Mouse (Mus musculus): Measurements from ENCODE around the gene Nat8f6. TPM values are rescaled to one million over a fixed set of nuclear protein-coding genes. Genes with fewer than 3 reads are reported as not detected.

The Nat8f6 gene
- total RNA-seq, 2 experiments from 2014 or later, result 0.48 to 0.87 TPM

Small RNAs within 50 kb of the gene (microRNA-seq; reads per million reads assigned to microRNA genes)
- 0 reads per million in 2 experiments for gene Mir6375

Other genes starting within 250 kb of the Nat8f6 start
- gene Alms1, start 233.4 kb downstream of the Nat8f6 start, total RNA-seq (2021), result 1 to 10 TPM; 7.4 to 8.0 TPM
- gene Nat8f7, start 107.7 kb downstream of the Nat8f6 start, total RNA-seq (2021), result 1 to 10 TPM; 1.2 to 1.4 TPM
- 1 to 10 TPM in 1 of 2 experiments, under 1 TPM in 1; 0.58 to 1.0 TPM for gene Nat8f3, start 55.2 kb downstream of the Nat8f6 start, total RNA-seq (2021)
- 1 to 10 TPM; 1.5 TPM for gene Nat8f5, start within 50 bp of the Nat8f6 start, total RNA-seq (2021)
- gene Nat8, start 11.1 kb upstream of the Nat8f6 start, total RNA-seq (2021), result 1 to 10 TPM; 1.3 to 1.8 TPM
- 1 to 10 TPM in 1 of 2 experiments, under 1 TPM in 1; 0.76 to 1.1 TPM for gene Nat8f2, start 48.2 kb upstream of the Nat8f6 start, total RNA-seq (2021)
- gene Nat8f4, start 83.9 kb upstream of the Nat8f6 start, total RNA-seq (2021), result 1 to 10 TPM; 3.8 to 4.3 TPM
- 10 to 100 TPM; 51.7 to 54.5 TPM for gene Tprkb, start 90.9 kb upstream of the Nat8f6 start, total RNA-seq (2021)
- 10 to 100 TPM; 13.1 to 16.2 TPM for gene Nat8f1, start 94.7 kb upstream of the Nat8f6 start, total RNA-seq (2021)
- gene Dusp11, start 140.7 kb upstream of the Nat8f6 start, total RNA-seq (2021), result 10 to 100 TPM; 79.0 to 89.5 TPM
- not detected for gene Figla, start 195.2 kb upstream of the Nat8f6 start, total RNA-seq (2021)
- 100 to 1,000 TPM; 197 to 202 TPM for gene Add2, start 207.7 kb upstream of the Nat8f6 start, total RNA-seq (2021)